Mouse (Mus musculus): ENCODE results near the gene Gprc5b. TPM values are rescaled to one million over a fixed set of nuclear protein-coding genes. Genes with fewer than 3 reads are reported as not detected.

Gene Gprc5b
- total and polyA plus RNA-seq, 3 experiments, result 0.04 to 0.06 TPM; not detected in 1

GRCm38 (mm10) chr7:118985786-118986185 lies 9.2 kb downstream of the Gprc5b start:
- dilution Hi-C loops (cut with MboI; ENCODE audit: extremely low pct_ligation_motif_present, extremely low pct_unique_long_range_greater_than_20kb, low sequenced_read_pairs), result no loop called here
- H3K36me3 ChIP-seq (replicated peaks in 1 of 2; ENCODE audit: control insufficient read depth in 1 of 2, insufficient read depth in 1 of 2, low read length in 1 of 2), result no peaks in the 10 kb centered on the region
- H3K4me2 ChIP-seq (ENCODE audit: insufficient read depth, low read depth, poor library complexity, severe bottlenecking), result no peak overlapping the region
- no peaks in the 10 kb centered on the region for H3K4me1 ChIP-seq (ENCODE audit: control insufficient read depth in 1 of 2, insufficient read depth in 2 of 2)
- no peak overlapping the region for H3K9ac ChIP-seq (ENCODE audit: insufficient read depth, low read depth)
- DNase-seq (ENCODE audit: extremely low read depth), result no peak
- TF ChIP-seq SIN3A (IDR thresholded peaks at IDR 0.05; ENCODE audit: low read length) (no peak), TCF12 (IDR thresholded peaks at IDR 0.05; ENCODE audit: low read depth, low read length) (no peak)
- no peaks in the 10 kb centered on the region for H3K9me3 ChIP-seq (replicated peaks; ENCODE audit: low read length)
- H3K4me3 ChIP-seq (replicated peaks in 1 of 3; ENCODE audit: low read depth in 2 of 3, low read length in 2 of 3, poor library complexity in 1 of 3), result no peak overlapping the region
- H3K27ac ChIP-seq (ENCODE audit: insufficient read depth, low read depth), result no peak overlapping the region
- peaks cover 9% of the 10 kb centered on the region for H3K27me3 ChIP-seq (replicated peaks)
- no peaks in the 10 kb centered on the region for H3K79me2 ChIP-seq (replicated peaks; ENCODE audit: control insufficient read depth, extremely low read depth, insufficient read depth, poor library complexity, severe bottlenecking)
- in situ Hi-C loops (cut with MboI; ENCODE audit: low pct_ligation_motif_present, low pct_unique_long_range_greater_than_20kb, low sequenced_read_pairs), result loop anchor here (5.0 kb wide), 1 partner anchor 213 kb away; no protein-coding TSS in a partner anchor

GRCm38 (mm10) chr7:118983961-118984360 lies 11.1 kb downstream of the Gprc5b start:
- dilution Hi-C loops (cut with MboI; ENCODE audit: extremely low pct_ligation_motif_present, extremely low pct_unique_long_range_greater_than_20kb, low sequenced_read_pairs), result no loop called here
- Histone ChIP-seq H3K4me1 (ENCODE audit: control insufficient read depth in 1 of 2, insufficient read depth in 2 of 2) (no peaks in the 10 kb centered on the region), H3K4me2 (ENCODE audit: insufficient read depth, low read depth, poor library complexity, severe bottlenecking) (no peak overlapping the region), H3K79me2 (replicated peaks; ENCODE audit: control insufficient read depth, extremely low read depth, insufficient read depth, poor library complexity, severe bottlenecking) (no peaks in the 10 kb centered on the region), H3K27ac (ENCODE audit: insufficient read depth, low read depth) (no peak overlapping the region), H3K9ac (ENCODE audit: insufficient read depth, low read depth) (no peak overlapping the region), H3K4me3 (replicated peaks in 1 of 3; ENCODE audit: low read depth in 2 of 3, low read length in 2 of 3, poor library complexity in 1 of 3) (no peak overlapping the region), H3K9me3 (replicated peaks; ENCODE audit: low read length) (no peaks in the 10 kb centered on the region), H3K27me3 (replicated peaks) (peaks cover 9% of the 10 kb centered on the region), H3K36me3 (replicated peaks in 1 of 2; ENCODE audit: control insufficient read depth in 1 of 2, insufficient read depth in 1 of 2, low read length in 1 of 2) (no peaks in the 10 kb centered on the region)
- no peak for DNase-seq (ENCODE audit: extremely low read depth)
- in situ Hi-C loops (cut with MboI; ENCODE audit: low pct_ligation_motif_present, low pct_unique_long_range_greater_than_20kb, low sequenced_read_pairs), result no loop called here
- TF ChIP-seq POLR2A (IDR thresholded peaks at IDR 0.05; ENCODE audit: low read depth, low read length), result no peak
- no peak for TF ChIP-seq ELF1 (IDR thresholded peaks at IDR 0.05; ENCODE audit: low read depth, low read length)
- TF ChIP-seq ZKSCAN1 (IDR thresholded peaks at IDR 0.05; ENCODE audit: borderline replicate concordance, low read depth, low read length), result no peak
- no peak for TF ChIP-seq SMC3 (IDR thresholded peaks at IDR 0.05; ENCODE audit: low read depth, low read length)
- TF ChIP-seq EP300 (IDR thresholded peaks at IDR 0.05; ENCODE audit: low read length), result no peak
- TF ChIP-seq ZMIZ1 (IDR thresholded peaks at IDR 0.05; ENCODE audit: low read depth, low read length), result no peak

GRCm38 (mm10) chr7:118982586-118982985 lies 12.4 kb downstream of the Gprc5b start:
- no peaks in the 10 kb centered on the region for H3K79me2 ChIP-seq (replicated peaks; ENCODE audit: control insufficient read depth, extremely low read depth, insufficient read depth, poor library complexity, severe bottlenecking)
- no peak for DNase-seq (ENCODE audit: extremely low read depth)
- no peak overlapping the region for H3K27ac ChIP-seq (ENCODE audit: insufficient read depth, low read depth)
- no peak overlapping the region for H3K4me2 ChIP-seq (ENCODE audit: insufficient read depth, low read depth, poor library complexity, severe bottlenecking)
- dilution Hi-C loops (cut with MboI; ENCODE audit: extremely low pct_ligation_motif_present, extremely low pct_unique_long_range_greater_than_20kb, low sequenced_read_pairs), result no loop called here
- no peaks in the 10 kb centered on the region for H3K9me3 ChIP-seq (replicated peaks; ENCODE audit: low read length)
- no peaks in the 10 kb centered on the region for H3K36me3 ChIP-seq (replicated peaks in 1 of 2; ENCODE audit: control insufficient read depth in 1 of 2, insufficient read depth in 1 of 2, low read length in 1 of 2)
- peaks cover 13% of the 10 kb centered on the region for H3K27me3 ChIP-seq (replicated peaks)
- H3K9ac ChIP-seq (ENCODE audit: insufficient read depth, low read depth), result no peak overlapping the region
- no peak overlapping the region for H3K4me3 ChIP-seq (replicated peaks in 1 of 3; ENCODE audit: low read depth in 2 of 3, low read length in 2 of 3, poor library complexity in 1 of 3)
- no peak for TF ChIP-seq EP300 (IDR thresholded peaks at IDR 0.05; ENCODE audit: low read length)
- TF ChIP-seq USF2 (conservative IDR thresholded peaks at IDR 0.05; ENCODE audit: low read depth, low read length), result no peak
- TF ChIP-seq GABPA (IDR thresholded peaks at IDR 0.05; ENCODE audit: insufficient replicate concordance, low read depth, low read length), result no peak
- no peak for TF ChIP-seq TCF12 (IDR thresholded peaks at IDR 0.05; ENCODE audit: low read depth, low read length)
- TF ChIP-seq MAZ (IDR thresholded peaks at IDR 0.05; ENCODE audit: low read depth, low read length), result no peak
- TF ChIP-seq E2F4 (IDR thresholded peaks at IDR 0.05; ENCODE audit: insufficient replicate concordance, low read depth, low read length), result no peak
- no peak for TF ChIP-seq USF1 (IDR thresholded peaks at IDR 0.05; ENCODE audit: low read depth, low read length)
- in situ Hi-C loops (cut with MboI; ENCODE audit: low pct_ligation_motif_present, low pct_unique_long_range_greater_than_20kb, low sequenced_read_pairs), result no loop called here
- no peaks in the 10 kb centered on the region for H3K4me1 ChIP-seq (ENCODE audit: control insufficient read depth in 1 of 2, insufficient read depth in 2 of 2)
